Mouse (Mus musculus) intestine, postnatal 0 days (tissue): ENCODE data around the gene Ddx50. TPM values are rescaled to one million over a fixed set of nuclear protein-coding genes. Genes with fewer than 3 reads are reported as not detected.
"Not testable (repeated sequence)": the region's sequence is repeated elsewhere in the genome, so short reads cannot be mapped to it uniquely, and the experiment has no call there.

Experiments used
- ATAC-seq: fragments of 200-750 bp; cut with Nextera tagmentation; 2 replicates; pipeline ENCODE4 v1.8.0; 2017; ENCODE audit warnings: mild to moderate bottlenecking, moderate TSS enrichment, moderate library complexity
- H3K27ac ChIP-seq: fragments of 300-500 bp; sonication (generic); 2 replicates; pipeline ENCODE4 v1.5.1; 2014; ENCODE audit warnings: mild to moderate bottlenecking, low read depth, low read length, moderate library complexity
- H3K27me3 ChIP-seq: fragments of 300-500 bp; sonication (generic); replicated peaks from 2 replicates; pipeline ENCODE4 v1.6.1; 2014; ENCODE audit warnings: low read length, mixed read lengths; ENCODE audit not compliant: control insufficient read depth, insufficient read depth
- H3K36me3 ChIP-seq: fragments of 300-500 bp; sonication (generic); 2 replicates; pipeline ENCODE4 v1.6.1; 2014; ENCODE audit warnings: mild to moderate bottlenecking, moderate library complexity; ENCODE audit not compliant: control insufficient read depth, insufficient read depth
- H3K4me1 ChIP-seq: fragments of 300-500 bp; sonication (generic); replicated peaks from 2 replicates; pipeline ENCODE4 v1.6.1; 2014; ENCODE audit warnings: antibody characterized with exemption, low read length, mixed read lengths; ENCODE audit not compliant: control insufficient read depth, insufficient read depth
- H3K4me2 ChIP-seq: fragments of 300-500 bp; sonication (generic); replicated peaks from 2 replicates; pipeline ENCODE4 v1.6.1; 2014; ENCODE audit warnings: low read depth, mild to moderate bottlenecking, moderate library complexity
- H3K4me3 ChIP-seq: fragments of 300-500 bp; sonication (generic); 2 replicates; pipeline ENCODE4 v1.5.1; 2014; ENCODE audit warnings: low read depth, low read length
- H3K9ac ChIP-seq: fragments of 300-500 bp; sonication (generic); 2 replicates; pipeline ENCODE4 v1.6.1; 2014; ENCODE audit warnings: mild to moderate bottlenecking, low read depth, low read length
- H3K9me3 ChIP-seq: fragments of 300-500 bp; sonication (generic); 2 replicates; pipeline ENCODE4 v1.6.1; 2016; ENCODE audit warnings: mixed run types; ENCODE audit not compliant: control insufficient read depth
- CTCF ChIP-seq: sonication (generic); IDR thresholded peaks from 2 replicates; pipeline ENCODE4 v1.5.1; 2016; ENCODE audit warnings: low read depth, mild to moderate bottlenecking, control low read depth, antibody characterized with exemption, moderate library complexity
- WGBS: fragments of 180-500 bp; shearing (Covaris S2); extraction: QIAGEN DNeasy Blood & Tissue Kit; methylation state at CpG from one replicate; pipeline ENCODE4 v1.1.7; 2014; 5-methylcytosine and 5-hydroxymethylcytosine counted together
- polyA plus RNA-seq: library from polyadenylated mRNA; unstranded; fragments of >200 nt; fragmentation: Nextera tagmentation; extraction: Ambion mirVana; gene quantifications from 2 replicates; pipeline ENCODE4 v1.2.1, GENCODE M21; 2015

The Ddx50 gene
- polyA plus RNA-seq, 1 experiment from 2014 or later, result 69.6 TPM

DNA sequence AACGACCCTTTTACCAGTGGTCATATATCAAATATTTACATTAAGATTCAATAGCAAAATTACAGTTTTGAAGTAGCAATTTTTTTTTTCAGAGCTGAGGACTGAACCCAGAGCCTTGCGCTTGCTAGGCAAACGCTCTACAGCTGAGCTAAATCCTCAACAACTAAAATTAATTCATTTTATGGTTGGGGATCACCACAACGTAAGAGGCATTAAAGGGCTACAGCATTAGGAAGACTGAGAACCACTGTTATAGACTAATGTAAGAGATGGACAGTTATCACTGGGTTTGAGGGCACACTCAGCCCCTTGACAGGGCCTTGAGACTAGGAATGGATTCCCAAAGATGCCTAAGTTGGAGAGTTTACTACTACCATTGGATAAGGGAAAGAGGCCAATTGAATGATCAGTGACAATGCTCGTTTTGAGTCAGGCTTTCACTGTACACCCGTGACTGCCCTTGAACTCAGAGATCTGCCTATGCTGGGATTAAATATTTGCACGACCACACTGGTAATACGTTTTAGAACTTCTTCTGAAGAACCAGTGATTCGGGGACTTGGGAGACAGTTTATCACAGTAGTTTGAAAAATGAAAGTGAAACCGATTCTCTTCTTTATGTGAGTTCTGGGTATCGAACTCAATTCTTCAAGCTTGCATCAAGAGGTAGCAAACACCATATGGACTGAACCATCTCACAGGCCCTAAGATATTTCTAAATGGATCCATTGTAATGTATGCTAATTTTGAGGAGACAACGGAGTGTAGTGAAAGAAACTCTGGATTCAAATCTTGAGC, 47.6 kb downstream of the Ddx50 start:
- no peaks in the 10 kb centered on the region for H3K4me1 ChIP-seq

DNA sequence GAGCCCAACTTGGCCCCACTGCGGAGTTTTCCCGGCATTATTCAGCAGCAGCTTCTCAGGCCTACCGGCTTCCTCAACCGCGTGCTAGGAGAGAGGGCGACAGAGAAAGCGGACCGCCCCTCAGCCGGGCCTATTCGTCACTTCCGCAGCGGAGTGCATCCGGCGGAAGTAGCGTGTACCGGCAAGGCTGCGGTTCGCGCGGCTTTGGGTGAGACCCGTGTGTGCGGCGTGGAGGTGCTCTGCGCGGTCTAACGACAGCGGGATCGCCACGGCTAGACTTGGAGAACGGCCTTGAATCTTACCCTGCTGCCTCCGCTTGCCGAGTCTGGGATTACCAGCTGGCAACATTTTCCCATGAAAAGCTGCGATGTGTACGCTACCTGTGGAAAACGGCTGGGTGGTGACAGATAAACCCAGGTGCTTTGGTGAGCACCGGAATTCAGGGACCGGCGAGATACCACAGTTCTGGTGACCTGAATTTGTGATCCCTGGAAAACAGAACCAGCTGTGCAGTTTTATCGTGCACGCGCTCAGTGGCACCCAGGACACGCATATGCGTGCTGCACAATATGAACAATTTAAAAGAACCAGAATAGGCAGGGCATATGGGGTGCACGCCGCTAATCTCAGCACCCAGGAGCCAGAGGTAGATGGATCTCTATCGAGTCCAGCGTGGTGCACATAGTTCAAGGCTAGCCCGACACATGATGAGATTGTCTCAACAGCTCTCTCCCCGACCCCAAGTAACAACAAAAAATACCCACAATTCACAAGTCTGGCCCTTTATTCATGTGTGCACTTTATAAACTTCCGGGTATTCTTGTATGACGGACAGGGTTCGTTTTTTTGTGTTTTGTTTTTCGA, 48.6 kb downstream of the Ddx50 start, which contains the start of gene Ddx21:
Ddx21 (minus strand) TSS at position 105 of the 864 bp plus-strand sequence.
- Histone ChIP-seq H3K4me1 (no peaks in the 10 kb centered on the region), H3K4me2 (peak within 1 kb of the TSS; percentile 92), H3K27me3 (no peaks in the 10 kb centered on the region), H3K9ac (peak within 1 kb of the TSS; percentile 62), H3K27ac (peak within 1 kb of the TSS; percentile 67), H3K36me3 (peaks cover 14% of the 10 kb centered on the region), H3K9me3 (no peaks in the 10 kb centered on the region), H3K4me3 (peak within 1 kb of the TSS; percentile 82)
- TF ChIP-seq CTCF, result no peak
- WGBS, result 4% methylated on average over 53 of the region's 53 CpGs
- ATAC-seq, result peak; percentile 97

More for the DNA sequence above, 47.6 kb downstream of the Ddx50 start:
- ATAC-seq, result no peak
- no peak for TF ChIP-seq CTCF
- H3K27ac ChIP-seq, result no peak overlapping the region
- H3K4me2 ChIP-seq, result peak overlapping the region; percentile 92; the same call in 1 of the 2 replicates
- H3K9me3 ChIP-seq, result no peaks in the 10 kb centered on the region
- peaks cover 5% of the 10 kb centered on the region for H3K36me3 ChIP-seq
- H3K9ac ChIP-seq, result 0 out of 2 replicates have a peak overlapping the region, but pooled peaks have one; percentile 62
- H3K4me3 ChIP-seq, result no peak overlapping the region
- no peaks in the 10 kb centered on the region for H3K27me3 ChIP-seq
- WGBS, result 74% methylated on average over 12 of the region's 12 CpGs

DNA sequence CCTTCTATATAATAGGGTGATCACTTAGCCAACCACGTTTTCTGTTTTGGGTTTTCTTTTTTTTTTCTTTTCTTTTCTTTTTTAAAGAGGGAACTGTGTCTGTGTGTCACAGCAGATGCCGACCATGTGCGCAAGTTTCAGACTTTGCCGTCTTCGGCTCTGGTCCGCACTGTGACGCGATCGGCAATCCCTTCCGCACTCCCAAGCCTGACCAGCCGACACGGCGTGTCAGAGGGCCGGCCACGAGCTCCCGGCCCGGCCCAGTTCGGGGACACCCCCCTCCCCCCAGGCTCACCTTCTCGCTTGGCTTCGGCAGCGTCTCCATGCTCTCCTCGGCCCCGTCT, 49.2 kb downstream of the Ddx50 start:
- under 1% methylated on average over 23 of the region's 23 CpGs for WGBS

DNA sequence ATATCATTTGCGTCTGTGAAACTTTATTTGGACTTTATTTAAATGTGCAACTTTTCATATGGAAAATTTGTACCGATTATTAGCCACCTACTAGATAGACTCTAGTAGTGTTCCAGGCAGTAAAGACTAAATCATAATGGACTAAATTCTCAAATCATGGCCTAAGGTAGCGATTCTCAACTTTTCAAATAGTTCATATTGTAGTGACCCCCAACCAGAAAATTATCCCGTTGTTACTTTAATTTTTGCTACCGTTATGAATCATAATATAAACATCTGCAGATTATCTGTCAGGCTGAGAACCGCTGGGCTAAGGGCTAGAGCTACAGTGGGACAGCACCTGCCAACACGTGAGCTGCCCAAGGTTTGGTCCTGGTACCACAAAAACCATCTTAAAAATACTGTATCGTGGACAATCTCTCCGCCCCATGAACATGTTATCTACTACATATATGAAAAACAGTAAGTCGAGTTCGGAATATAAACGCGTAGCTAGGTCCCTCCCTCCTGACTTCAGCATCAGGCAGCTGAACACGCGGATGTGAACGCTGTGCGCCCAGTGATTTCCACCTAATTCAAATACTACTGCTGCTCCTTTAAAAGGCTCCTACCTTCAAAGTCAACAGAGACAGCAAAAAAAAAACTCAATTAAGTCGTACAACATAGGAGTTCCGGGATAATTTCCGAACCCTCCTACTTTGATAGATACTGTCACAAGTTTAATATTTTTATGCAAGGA, 49.8 kb downstream of the Ddx50 start:
- Histone ChIP-seq H3K27me3 (no peaks in the 10 kb centered on the region), H3K9me3 (no peaks in the 10 kb centered on the region), H3K27ac (no peak overlapping the region), H3K4me3 (peak overlapping the region; percentile 82), H3K4me2 (peak overlapping the region; percentile 92), H3K4me1 (no peaks in the 10 kb centered on the region), H3K9ac (peak overlapping the region; percentile 62), H3K36me3 (peaks cover 18% of the 10 kb centered on the region)
- WGBS, result 10% methylated on average over 20 of the region's 20 CpGs
- ATAC-seq, result no peak
- TF ChIP-seq CTCF, result no peak

More for the DNA sequence above, 49.2 kb downstream of the Ddx50 start:
- peak; percentile 74 for ATAC-seq
- Histone ChIP-seq H3K4me2 (peak overlapping the region; percentile 92), H3K9me3 (no peaks in the 10 kb centered on the region), H3K27ac (peak overlapping the region; percentile 67), H3K4me3 (peak overlapping the region; percentile 82), H3K36me3 (peaks cover 18% of the 10 kb centered on the region), H3K27me3 (no peaks in the 10 kb centered on the region), H3K9ac (peak overlapping the region; percentile 62), H3K4me1 (no peaks in the 10 kb centered on the region)
- no peak for TF ChIP-seq CTCF

DNA sequence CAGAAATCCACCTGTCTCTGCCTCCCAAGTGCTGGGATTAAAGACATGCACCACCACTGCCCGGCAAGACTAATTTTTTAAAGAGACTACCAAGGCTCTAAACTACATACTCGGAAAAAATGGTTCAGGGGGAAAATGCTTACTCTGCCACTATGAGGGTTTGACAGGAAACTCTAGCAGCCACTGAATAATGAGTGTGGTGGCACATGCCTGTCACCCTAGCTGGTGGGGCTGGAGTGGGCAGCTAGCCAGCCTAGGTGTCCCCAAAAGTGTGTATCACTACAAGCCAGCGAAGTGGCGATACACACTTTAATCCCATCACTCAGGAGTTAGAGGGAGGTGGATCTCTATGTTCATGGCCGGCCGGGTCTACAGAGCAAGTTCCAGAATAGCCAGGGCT, 51.0 kb downstream of the Ddx50 start:
- peaks cover 19% of the 10 kb centered on the region for H3K36me3 ChIP-seq
- no peaks in the 10 kb centered on the region for H3K27me3 ChIP-seq
- TF ChIP-seq CTCF, result no peak
- no peaks in the 10 kb centered on the region for H3K9me3 ChIP-seq
- no peak overlapping the region for H3K9ac ChIP-seq
- H3K4me3 ChIP-seq, result no peak overlapping the region
- ATAC-seq, result no peak
- H3K4me1 ChIP-seq, result no peaks in the 10 kb centered on the region
- H3K4me2 ChIP-seq, result no peak overlapping the region
- 88% methylated on average over 6 of the region's 6 CpGs for WGBS
- H3K27ac ChIP-seq, result no peak overlapping the region

DNA sequence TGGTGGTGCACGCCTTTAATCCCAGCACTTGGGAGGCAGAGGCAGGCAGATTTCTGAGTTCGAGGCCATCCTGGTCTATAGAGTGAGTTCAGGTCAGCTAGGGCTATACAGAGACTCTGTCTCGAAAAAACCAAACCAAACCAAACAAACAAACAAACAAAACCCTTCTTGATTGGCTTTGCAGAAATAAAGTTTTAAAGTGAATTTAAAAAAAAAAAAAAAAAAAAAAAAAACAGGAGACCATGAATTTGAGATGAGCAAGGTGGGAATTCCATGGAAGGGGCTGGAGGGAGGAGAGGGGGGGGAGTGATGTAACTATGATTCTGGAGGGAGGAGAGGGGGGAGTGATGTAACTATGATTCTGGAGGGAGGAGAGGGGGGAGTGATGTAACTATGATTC, 51.7 kb downstream of the Ddx50 start:
- not testable (repeated sequence) for H3K9me3 ChIP-seq, H3K27me3 ChIP-seq, ATAC-seq, H3K4me3 ChIP-seq, H3K4me1 ChIP-seq, H3K9ac ChIP-seq, H3K4me2 ChIP-seq, H3K27ac ChIP-seq
- peaks cover 25% of the 10 kb centered on the region for H3K36me3 ChIP-seq
- 91% methylated on average over 3 of the region's 3 CpGs for WGBS
